Mouse (Mus musculus): ENCODE measurements around the gene Pex1. TPM values are rescaled to one million over a fixed set of nuclear protein-coding genes. Genes with fewer than 3 reads are reported as not detected.

Gene Pex1
- total RNA-seq, 2 experiments from 2014 or later = 25.2 to 30.3 TPM

Small RNA genes within 50 kb of the gene (microRNA-seq; reads per million reads assigned to microRNA genes)
- 0 to 0.25 reads per million in 2 experiments for gene Gm26238

Other genes starting within 250 kb of the Pex1 start
- gene Fam133b, start 52.2 kb upstream of the Pex1 start, total RNA-seq (2021) = 10 to 100 TPM; 38.1 to 41.7 TPM
- 1 to 10 TPM; 3.3 to 3.9 TPM for gene 1700109H08Rik, start 24.5 kb upstream of the Pex1 start, total RNA-seq (2021)
- 10 to 100 TPM; 12.1 to 13.6 TPM for gene Rbm48, start 519 bp downstream of the Pex1 start, total RNA-seq (2021)
- gene Tmbim7, start 55.1 kb downstream of the Pex1 start, total RNA-seq (2021) = not detected
- 100 to 1,000 TPM; 114 to 126 TPM for gene Gatad1, start 61.1 kb downstream of the Pex1 start, total RNA-seq (2021)
- 10 to 100 TPM; 87.9 to 89.0 TPM for gene Ankib1, start 206.9 kb downstream of the Pex1 start, total RNA-seq (2021)
- gene Krit1, start 207.1 kb downstream of the Pex1 start, total RNA-seq (2021) = 10 to 100 TPM; 52.1 to 61.9 TPM
- under 1 TPM in 1 of 2 experiments, not detected in 1; 0.14 TPM for gene Lrrd1, start 249.1 kb downstream of the Pex1 start, total RNA-seq (2021)